Mouse (Mus musculus): ENCODE measurements around the gene Adcy5. TPM values are rescaled to one million over a fixed set of nuclear protein-coding genes. Genes with fewer than 3 reads are reported as not detected.

Adcy5 gene
- total RNA-seq, 1 experiment from 2014 or later: not detected

- no peak for ATAC-seq (replicated peaks in 1 of 2; ENCODE audit: insufficient read depth in 1 of 2, low FRiP score in 2 of 2, low TSS enrichment in 1 of 2, low read depth in 1 of 2, poor library complexity in 2 of 2, severe bottlenecking in 2 of 2)
These were observed 162.8 kb downstream of the Adcy5 start for GRCm38 (mm10) chr16:35317460-35317859.

GRCm38 (mm10) chr16:35318397-35318796, 163.7 kb downstream of the Adcy5 start:
- no peak for ATAC-seq (replicated peaks in 1 of 2; ENCODE audit: insufficient read depth in 1 of 2, low FRiP score in 2 of 2, low TSS enrichment in 1 of 2, low read depth in 1 of 2, poor library complexity in 2 of 2, severe bottlenecking in 2 of 2)

- peak; percentile 39 to 67; a peak in 3 of 4 replicates for ATAC-seq (replicated peaks in 1 of 2; ENCODE audit: insufficient read depth in 1 of 2, low FRiP score in 2 of 2, low TSS enrichment in 1 of 2, low read depth in 1 of 2, poor library complexity in 2 of 2, severe bottlenecking in 2 of 2)
These were observed 164.7 kb downstream of the Adcy5 start for GRCm38 (mm10) chr16:35319335-35319734.

- ATAC-seq (replicated peaks in 1 of 2; ENCODE audit: insufficient read depth in 1 of 2, low FRiP score in 2 of 2, low TSS enrichment in 1 of 2, low read depth in 1 of 2, poor library complexity in 2 of 2, severe bottlenecking in 2 of 2): no peak
These were observed 165.1 kb downstream of the Adcy5 start for GRCm38 (mm10) chr16:35319773-35320172.

- no peak for ATAC-seq (replicated peaks in 1 of 2; ENCODE audit: insufficient read depth in 1 of 2, low FRiP score in 2 of 2, low TSS enrichment in 1 of 2, low read depth in 1 of 2, poor library complexity in 2 of 2, severe bottlenecking in 2 of 2)
These were observed 175.8 kb downstream of the Adcy5 start for GRCm38 (mm10) chr16:35330451-35330850.

Other genes starting within 250 kb of the Adcy5 start
- 7.8 and 13.1 TPM in 2 replicates for gene Hacd2, start 132.4 kb upstream of the Adcy5 start, total RNA-seq (2017)
- gene Sec22a, start 209.0 kb downstream of the Adcy5 start, total RNA-seq (2017): 11.2 and 14.9 TPM in 2 replicates